Mouse (Mus musculus): ENCODE data around the gene Psmb7.

DNA sequence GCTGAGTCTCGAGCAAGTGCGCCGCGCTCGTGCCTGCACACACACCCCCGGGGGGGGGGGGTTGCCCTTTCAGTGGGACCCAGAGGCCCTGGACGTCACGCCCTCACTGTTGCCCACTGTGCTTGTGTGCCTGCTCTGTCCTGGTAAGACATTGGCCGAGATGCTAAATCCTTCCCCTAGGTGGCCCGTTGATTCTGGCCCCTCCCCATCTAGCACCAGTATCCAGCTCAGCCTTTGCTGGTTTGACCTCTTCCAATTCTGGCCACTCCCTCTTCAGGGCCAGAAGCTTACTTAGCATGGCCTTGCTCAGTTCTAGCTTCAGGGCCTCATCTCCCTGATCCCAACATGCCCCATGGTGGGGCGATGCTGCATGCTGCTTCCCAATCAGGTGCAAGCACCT lies 28.6 kb upstream of the Psmb7 start:
- no peak for TF ChIP-seq CTCF (IDR thresholded peaks at IDR 0.05; ENCODE audit: control insufficient read depth, insufficient read depth, insufficient replicate concordance, low read depth, low read length)
- no peak for TF ChIP-seq POLR2A (IDR thresholded peaks at IDR 0.05; ENCODE audit: control insufficient read depth, low read depth, low read length)
